Mouse (Mus musculus) c-Kit-positive CD71-positive TER-119-positive erythroid progenitor cells, embryonic 14.5 days (primary cell): ENCODE data around the gene Usp7.
"Not testable (repeated sequence)": the region's sequence is repeated elsewhere in the genome, so short reads cannot be mapped to it uniquely, and the experiment has no call there.

ENCODE experiments used
- DNase-seq: peaks from one replicate; pipeline ENCODE4 v3.0.0-alpha.2; 2013; ENCODE audit warnings: low spot score

Usp7 gene

DNA sequence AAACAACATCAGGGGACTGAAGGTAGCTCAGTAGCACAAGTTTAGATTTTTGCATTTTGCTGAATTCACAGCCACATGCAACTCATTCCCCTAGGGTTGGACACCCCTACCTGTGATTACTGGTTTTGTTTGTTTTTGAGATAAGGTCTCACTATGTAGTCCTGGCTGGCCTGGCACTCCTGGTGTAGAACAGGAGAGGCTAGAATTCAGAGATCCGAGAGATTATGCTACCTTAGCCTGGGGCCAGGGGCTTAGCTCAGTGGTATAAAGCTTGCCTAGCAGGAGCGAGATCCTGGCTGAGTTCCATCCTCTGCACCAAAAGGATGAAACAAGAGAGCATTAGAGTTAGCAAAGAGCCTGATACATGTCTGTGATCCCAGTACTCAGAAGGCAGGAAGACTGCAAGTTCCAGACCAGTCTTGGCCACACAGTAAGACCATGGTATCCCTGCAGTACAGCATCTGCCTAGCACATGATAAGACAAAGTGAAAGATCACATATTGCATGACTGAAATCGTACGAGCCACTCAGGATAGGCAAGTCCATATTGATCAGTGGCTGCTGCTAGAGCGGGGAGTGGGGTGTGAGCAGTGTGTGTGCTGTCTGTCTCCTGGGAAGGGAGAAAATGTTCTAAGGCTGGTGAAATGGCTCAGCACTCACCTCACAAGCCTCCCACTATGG, 40.4 kb downstream of the Usp7 start:
- DNase-seq = peak; percentile 65

DNA sequence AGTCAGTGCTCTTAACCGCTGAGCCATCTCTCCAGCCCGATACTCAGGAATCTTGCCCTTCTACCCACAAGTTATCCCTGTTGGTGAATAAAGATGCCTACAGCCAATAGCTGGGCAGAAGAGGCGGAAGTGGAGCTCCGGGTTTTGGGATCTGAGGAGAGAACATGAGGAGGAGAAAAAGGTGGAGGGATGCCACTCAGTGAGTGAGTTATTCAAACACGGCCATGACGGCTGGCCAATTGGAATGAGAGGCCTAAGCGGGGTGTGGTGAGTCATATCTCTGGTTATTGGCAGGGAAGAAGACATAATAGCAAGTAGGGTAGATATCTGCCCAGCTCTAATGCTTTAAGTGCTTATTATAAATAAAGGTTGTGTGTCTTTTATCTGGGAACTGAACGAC, 43.2 kb downstream of the Usp7 start:
- peak; percentile 56 for DNase-seq

DNA sequence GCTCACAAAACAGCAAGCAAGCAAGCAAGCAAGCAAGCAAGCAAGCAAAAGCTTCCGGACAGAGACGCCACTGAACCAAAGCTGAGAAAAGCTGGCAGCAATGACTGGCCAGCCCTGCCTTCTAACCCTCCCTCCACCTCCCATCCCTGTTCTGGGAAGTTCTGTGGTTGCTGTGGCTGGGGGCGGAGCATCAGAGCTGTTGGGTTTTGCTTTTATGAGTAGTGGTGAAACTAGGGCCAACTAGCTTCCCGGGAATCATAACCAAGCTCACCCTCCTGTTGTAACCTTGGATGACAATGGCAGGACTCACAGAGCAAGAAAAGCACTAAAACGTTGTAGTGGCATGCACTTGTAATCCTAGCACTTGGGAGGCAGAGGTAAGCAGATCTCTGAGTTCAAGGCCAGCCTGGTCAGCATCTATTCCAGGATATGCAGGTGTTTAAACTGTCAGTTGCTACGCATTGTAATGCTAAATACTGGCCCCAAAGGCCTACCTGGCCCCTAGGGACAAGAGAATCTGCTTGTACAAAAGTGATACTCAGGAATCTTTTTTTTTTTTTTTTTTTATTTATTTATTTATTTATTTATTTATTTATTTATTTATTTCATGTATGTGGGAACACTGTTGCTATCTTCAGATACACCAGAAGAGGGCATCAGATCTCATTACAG, 43.8 kb downstream of the Usp7 start:
- peak; percentile 66 for DNase-seq

DNA sequence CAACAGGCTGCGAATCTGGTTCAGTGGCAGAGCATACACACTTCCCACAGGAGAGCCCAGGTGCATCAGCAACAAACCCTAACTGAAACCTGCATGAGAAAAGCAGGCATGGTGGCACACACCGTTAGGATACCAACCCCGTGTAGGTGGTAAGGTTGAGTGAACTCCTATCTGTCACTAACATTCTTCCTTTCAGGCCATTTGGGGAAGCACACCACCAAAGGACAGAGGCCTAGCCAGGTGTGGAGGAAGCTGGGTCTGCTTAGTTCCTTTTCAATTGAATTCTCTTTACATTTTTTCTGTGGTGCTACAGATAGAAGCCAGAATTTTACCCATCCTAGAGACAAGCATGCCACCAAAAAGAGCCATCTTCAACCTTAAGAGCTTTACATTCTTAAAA, 44.3 kb downstream of the Usp7 start:
- no peak for DNase-seq

DNA sequence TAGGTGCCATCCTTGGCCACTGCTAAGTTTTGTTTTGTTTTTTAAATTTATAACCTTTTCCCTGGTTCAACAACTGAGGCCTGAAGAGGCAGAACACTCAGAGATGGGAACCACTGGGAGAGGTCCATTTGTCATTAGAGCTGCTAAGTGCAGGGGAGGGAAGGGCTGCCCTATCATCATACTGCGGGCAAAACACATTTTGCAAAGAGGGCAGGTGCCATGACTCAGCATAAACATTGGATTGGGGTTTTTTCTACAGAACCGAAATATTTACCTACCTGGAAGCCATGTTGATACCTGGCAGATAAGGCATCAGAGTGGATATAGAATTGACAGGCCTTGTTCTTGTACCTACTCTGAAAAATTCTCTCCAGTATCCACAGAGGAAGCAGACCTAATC, 45.6 kb downstream of the Usp7 start:
- peak; percentile 83 for DNase-seq

DNA sequence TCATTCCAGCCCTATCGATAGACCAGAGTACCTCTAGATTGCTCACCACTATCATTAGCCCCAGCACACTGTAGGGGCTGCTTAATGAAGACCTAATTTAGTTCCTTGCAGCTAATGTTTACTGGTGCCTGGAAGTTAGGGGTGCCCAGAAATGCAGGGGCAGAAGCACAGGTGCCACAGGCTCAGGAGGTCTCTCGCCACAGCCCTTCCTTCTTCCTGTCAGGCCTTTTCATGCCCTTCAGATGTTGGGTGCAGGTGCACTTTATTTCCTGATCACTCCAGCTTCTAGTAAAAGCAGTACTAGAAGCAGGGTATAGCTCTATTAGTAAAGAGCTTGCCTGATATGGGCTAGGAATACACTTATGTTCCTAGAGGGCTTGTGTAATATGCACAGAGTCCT, 46.4 kb downstream of the Usp7 start:
- no peak for DNase-seq

DNA sequence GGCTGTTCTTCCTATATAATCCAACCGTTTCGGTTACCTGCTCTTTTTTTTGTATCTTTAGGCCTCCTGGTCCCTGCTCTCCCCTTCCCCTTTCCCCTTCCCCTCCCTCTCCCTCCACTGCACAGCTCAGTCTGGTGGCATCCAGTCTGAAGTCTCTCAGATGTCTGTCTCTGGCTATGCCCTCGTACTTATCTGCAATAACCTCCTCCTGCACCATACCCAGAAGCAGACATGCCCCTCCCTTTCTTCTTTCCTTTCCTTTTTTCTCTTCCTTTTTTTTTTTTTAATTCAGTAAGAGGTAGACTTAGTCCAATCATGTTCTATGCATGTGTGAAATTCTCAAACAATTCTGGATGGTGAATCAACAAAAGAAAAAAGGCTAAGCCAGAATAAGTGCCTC, 48.1 kb downstream of the Usp7 start:
- no peak for DNase-seq

DNA sequence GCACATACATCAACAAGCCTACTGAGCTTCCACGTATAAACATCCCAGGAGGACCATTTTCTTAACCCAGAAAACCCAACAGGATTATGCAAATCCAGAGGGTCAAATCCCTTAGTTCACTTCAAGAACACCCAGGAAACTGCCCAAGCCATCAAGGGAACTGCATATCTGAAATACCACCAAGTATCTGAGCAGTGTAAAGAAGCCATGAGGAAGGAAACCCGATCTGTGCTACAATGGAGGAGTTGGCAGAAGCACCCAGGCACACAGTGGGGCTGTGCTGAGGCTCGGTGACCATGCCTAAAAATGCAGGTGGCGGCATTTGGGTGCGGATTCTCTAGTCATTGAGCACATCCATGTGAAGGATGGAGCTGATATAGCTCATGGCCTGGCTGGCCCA, 50.4 kb downstream of the Usp7 start:
- DNase-seq = no peak

DNA sequence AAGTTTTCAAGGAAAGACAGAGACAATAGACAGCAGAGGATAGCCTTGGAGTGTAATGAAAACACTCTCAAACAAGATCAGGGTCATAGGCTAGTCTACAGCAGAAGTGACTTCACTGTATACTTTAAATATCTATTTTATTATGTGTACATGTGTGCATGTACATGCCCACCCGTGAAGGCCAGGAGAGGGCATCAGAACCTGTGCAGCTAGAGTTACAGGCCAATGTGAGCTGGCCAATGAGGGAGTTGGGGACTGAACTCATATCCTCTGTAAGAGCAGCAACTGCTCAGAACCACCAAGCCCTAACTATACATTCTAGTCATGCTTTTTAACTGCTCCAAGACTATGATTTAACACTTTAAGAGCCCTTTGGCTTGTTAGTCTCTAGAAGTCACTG, 51.0 kb downstream of the Usp7 start:
- peak; percentile 38 for DNase-seq

DNA sequence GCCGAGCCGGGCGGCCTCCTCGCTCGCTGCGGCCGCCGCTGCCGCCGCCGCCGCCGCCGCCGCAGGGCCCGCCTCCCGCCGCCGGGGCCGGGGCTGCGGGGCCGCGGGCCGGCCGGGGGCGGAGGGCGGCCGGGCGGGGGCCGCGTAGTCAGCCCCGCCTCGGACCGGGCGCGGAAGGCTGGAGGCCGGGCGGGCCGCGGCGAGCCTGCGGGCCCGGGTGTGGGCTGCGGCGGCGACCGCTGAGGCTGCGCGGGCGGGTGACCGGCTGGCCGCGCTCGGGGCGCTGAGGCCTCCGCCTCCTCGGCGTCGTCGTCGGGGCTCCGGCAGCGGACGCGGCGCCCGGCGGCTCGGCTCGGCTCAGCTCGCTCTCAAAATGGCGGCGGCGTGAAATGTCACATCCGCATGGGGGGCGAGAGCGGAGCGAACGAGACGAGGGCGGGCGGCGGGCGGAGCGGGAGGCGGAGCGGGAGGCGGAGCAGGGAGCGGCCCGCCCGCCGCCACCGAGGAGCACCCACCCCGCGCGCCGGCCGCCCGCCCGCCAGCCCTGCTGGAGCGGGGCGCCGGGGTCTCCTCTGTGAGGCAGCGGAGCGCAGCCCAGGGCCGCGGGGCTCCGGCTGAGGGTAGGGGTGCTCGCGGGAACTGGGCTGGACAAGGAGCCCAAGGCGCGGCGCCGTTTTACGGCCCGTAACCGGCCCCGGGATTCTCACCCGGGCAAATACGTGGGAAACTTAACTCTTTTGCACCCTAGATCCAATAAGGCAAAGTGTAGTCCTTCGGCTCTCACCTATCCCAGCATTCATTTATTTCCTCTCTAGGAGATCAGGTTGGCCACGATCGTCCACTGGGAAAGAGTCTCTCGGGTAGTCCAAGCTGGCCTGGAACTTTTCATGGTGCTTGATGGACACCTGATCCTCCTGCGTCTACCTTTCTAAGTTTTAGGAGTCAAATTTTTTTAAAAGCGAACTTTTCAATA, 53.3 kb downstream of the Usp7 start:
- DNase-seq = peak; percentile 84

DNA sequence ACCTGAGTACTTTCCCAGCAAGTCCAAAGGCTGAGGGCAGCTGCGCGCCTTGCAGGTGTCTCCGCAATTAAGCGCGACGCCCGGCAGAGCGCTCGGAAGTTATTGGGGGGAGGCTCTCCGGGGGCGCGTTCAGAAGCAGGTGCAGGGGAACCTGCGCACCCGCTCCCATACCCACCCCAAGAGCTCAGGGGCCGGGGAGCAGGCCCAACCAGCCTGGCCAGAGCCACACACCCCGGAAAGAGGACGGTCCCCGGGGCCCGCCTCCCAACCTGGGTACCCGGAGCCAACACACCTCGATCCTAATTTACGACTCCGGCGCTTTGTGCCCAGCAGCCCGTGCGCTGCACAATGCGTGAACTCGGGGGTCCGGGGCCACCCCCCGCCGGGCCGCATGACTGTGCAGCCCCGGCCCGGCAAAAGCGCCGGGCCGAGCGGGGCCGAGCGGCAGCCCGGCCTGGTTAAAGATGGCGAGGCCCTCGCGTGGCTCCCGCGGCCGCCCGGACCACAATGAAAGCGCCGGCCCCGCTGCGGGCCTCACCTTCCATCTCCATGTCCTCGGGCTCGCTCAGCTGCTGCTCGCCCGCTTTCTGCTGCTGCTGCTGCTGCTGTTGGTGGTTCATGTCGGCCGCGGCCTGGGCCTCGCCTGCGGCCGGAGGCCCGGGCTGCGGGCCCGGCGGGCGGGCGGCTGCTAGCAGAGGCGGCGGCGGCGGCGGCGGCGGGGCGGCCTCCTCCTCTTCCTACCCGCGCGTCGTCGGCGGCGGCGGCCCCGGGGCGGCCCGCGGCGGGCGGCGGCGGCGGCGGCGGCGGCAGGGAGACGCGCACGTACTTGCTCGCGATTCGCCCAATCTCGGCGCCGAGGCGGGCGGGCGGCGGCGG, 54.2 kb downstream of the Usp7 start:
- no peak for DNase-seq

DNA sequence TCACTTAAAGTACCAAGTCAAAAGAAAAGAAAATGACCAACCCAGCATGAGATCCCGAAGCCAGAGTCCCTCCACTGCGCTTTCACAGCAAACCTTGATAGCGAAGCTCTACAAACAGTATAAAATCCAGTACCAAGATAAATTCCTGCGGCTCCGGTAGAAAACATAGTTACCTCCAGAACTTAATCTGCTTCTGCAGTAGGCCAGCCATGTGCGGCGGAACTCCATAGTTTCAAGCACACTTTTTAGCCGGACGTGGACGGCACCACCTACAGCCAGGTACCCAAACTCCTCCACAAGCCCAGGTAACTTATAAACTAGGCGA, 54.8 kb downstream of the Usp7 start:
- DNase-seq = no peak

DNA sequence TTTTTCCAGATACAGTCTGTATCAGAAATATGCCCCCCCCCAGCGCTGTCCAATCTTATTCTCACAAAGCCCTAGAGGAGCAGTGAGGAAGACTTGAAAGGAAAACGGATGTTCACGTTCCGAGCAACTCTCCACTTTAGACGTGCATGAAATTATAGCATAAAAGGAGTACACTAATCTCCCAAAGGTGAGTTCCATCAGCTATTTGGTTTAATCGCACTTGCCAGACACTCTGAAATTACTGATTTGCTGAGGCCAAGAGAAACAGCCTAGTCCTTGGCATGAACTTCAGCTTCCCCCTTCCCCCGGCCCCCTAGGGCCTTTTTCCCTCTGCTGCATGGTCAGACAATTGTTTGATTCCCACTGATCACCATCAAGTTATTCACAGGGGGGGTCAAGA, 55.4 kb downstream of the Usp7 start:
- peak; percentile 42 for DNase-seq

DNA sequence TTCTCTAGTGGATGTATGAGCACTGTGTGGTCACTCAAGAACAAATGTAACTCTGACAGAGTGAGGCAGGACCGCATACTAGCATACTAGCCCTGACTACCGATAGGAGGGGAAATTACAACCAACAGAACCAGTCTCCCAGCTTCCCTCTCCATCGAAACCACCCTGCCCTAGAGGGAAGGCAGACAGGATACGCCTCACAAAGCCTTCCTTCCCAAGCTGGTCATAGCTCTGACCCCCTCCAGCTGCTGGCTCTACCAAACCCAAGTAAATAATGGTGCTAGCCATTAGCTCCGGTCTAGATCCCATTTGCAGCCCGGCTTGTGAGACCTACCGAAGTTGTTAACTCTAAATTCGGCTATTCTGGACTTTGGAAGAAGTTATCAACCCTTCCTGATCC, 56.1 kb downstream of the Usp7 start:
- peak; percentile 43 for DNase-seq

DNA sequence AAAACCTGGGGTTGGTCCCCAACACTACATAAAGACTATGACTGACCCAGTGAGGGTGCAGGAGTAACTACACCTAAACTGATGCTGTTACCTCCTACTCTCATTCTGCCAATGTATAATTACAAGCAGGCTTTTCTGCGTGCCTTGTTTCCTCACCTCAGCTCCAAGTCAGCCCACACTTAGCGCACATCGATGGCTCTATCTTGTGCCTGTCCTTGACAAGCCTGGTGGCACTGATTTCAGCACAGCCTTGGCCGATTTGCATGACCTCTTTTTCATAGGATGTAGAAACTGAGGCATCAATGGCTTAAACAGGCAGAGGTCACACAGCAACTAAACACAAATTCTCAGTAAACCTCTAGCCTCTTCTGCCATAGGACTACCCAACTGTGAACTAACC, 57.4 kb downstream of the Usp7 start:
- DNase-seq = no peak

DNA sequence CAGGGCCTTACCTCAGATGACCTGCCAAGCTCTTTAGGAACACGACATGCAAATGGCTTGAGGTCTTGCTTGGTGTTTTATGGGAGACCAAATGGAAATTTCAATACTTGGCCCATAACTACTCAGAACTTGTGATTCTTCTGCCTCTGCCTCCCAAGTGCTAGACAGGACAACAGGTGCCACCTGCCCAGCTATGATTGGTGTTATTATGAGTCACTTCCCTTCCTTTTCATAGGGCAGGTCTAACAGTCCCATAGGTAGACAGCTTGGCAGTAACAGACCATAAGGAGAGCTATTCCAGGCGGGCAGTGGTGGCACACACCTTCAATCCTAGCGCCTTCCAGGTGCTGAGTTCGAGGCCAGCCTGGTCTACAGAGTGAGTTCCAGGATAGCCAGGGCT, 58.5 kb downstream of the Usp7 start:
- no peak for DNase-seq

DNA sequence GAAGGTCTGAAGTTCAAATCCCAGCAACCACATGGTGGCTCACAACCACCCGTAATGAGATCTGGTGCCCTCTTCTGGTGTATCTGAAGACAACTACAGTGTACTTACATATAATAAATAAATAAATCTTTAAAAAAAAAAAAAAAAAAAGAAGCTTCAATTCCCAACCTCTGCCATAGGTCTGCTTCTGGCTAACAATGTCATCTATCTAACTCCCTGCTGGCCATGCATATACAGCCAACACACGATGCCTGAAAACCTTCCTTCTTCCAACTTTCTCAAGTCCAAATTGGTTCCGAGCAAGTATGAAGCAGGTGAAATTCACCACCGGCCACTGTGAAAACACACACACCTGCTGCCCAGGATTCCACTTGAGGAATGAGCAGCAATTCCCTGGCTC, 59.7 kb downstream of the Usp7 start:
- not testable (repeated sequence) for DNase-seq

DNA sequence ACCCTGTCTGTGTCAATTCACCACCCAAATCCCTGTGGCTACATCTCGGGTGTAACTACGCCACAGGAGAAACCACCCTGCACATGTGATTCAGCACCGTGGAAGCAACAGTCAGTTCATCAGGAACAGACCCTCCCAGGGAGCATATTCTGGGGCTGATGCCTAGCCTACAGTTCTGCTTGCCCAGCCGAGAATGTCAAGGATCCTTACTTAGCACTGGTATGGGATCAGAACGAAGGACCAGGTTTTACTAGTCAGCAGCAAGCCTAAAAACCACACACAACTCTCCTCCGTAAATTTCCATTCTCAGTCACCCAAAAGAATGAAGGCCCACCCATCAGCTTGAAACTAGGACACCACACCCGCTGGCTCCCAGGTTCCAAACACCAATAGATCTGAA, 60.5 kb downstream of the Usp7 start:
- DNase-seq = no peak

DNA sequence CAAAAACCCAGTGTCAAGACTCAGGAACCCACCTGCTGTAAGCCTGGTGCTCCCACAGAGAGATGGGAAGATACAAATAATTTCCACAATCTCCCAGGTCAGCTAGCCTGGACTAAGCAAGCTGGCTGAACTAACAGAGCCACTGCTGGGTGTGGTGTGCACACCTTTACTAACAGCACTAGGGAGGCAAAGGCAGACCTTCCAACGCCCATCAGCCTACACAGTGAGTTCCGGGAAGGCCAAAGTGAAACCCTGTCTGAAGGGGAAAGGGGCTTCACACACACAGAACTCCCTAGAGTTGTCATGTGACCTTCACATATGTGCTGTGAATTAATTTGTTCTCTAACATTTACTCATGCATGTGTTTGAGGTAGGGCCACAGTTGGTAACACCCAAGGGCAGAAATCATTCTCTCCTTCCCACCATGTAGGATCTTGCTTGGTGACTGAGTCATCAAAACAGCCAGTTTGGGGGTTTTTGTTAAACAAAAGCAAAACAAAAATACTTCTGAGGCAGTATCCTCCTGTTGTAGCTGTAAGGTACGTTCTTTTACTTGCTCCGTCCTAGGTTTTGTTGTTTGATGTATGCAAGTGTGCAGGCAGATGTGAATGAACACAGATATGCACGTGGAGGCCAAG, 63.9 kb downstream of the Usp7 start:
- no peak for DNase-seq

DNA sequence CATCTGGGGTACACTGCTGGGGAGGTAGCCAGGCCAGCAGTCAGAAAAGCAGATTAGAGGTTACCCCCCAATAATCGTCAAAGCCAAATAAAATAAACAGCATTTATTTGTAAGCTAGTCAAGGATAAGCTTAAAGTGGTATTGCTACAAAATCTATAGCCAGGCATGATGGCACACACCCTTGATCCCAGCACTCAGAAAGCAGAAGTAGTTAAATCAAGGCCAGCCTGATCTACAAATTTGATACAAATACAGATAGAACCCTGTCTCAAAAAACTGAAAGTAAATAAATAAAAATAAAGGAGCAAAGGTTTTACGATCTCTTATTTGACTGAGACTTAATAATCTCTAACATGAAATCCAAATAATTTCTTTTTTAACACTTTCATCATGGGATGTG, 66.3 kb downstream of the Usp7 start:
- DNase-seq = no peak

DNA sequence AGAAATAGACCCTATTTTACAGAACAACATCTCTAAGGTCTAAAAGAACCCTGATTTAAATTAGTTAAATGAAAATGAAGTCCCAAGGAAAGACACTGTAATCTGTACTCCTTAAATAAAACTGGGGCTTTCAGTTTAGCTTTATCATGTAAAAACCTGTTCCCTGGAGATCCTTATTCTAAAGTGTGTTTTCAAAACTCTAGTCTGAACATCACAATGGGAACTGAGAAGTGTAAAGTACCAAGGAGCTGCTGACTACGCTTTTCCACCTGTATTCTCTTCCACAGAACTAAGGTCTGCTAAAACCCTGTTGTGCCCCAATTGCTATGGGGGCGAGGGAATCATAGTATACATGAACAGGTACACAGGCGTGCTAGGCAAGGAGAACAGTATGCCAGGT, 68.1 kb downstream of the Usp7 start:
- no peak for DNase-seq

DNA sequence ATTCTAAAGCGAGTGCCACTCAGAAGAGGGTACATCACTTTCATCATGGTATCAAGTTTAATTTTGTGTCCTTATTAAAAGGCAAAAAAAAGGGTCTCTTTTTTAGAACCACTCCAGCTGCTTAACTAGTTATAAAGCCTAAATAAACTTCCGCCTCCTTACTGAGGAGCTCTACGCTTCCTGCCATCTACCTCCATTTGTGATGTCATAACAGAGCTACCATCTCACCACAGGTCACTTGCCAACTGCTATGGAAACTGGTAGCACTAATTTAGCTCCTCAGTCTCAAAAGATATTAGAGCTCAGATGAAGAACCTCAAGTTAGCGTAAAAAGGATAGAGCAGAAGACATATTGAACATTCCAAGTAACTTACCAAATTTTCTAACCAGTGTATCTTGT, 71.7 kb downstream of the Usp7 start:
- DNase-seq = no peak
